Mouse (Mus musculus) intestine, postnatal 0 days (tissue): ENCODE results near the gene Pnpla1. TPM values are rescaled to one million over a fixed set of nuclear protein-coding genes. Genes with fewer than 3 reads are reported as not detected.

Experiments
- ATAC-seq: fragments of 200-750 bp; cut with Nextera tagmentation; 2 replicates; pipeline ENCODE4 v1.8.0; 2017; ENCODE audit warnings: mild to moderate bottlenecking, moderate TSS enrichment, moderate library complexity
- H3K27ac ChIP-seq: fragments of 300-500 bp; sonication (generic); 2 replicates; pipeline ENCODE4 v1.5.1; 2014; ENCODE audit warnings: mild to moderate bottlenecking, low read depth, low read length, moderate library complexity
- H3K27me3 ChIP-seq: fragments of 300-500 bp; sonication (generic); replicated peaks from 2 replicates; pipeline ENCODE4 v1.6.1; 2014; ENCODE audit warnings: low read length, mixed read lengths; ENCODE audit not compliant: control insufficient read depth, insufficient read depth
- H3K36me3 ChIP-seq: fragments of 300-500 bp; sonication (generic); 2 replicates; pipeline ENCODE4 v1.6.1; 2014; ENCODE audit warnings: mild to moderate bottlenecking, moderate library complexity; ENCODE audit not compliant: control insufficient read depth, insufficient read depth
- H3K4me1 ChIP-seq: fragments of 300-500 bp; sonication (generic); replicated peaks from 2 replicates; pipeline ENCODE4 v1.6.1; 2014; ENCODE audit warnings: antibody characterized with exemption, low read length, mixed read lengths; ENCODE audit not compliant: control insufficient read depth, insufficient read depth
- H3K4me2 ChIP-seq: fragments of 300-500 bp; sonication (generic); replicated peaks from 2 replicates; pipeline ENCODE4 v1.6.1; 2014; ENCODE audit warnings: low read depth, mild to moderate bottlenecking, moderate library complexity
- H3K4me3 ChIP-seq: fragments of 300-500 bp; sonication (generic); 2 replicates; pipeline ENCODE4 v1.5.1; 2014; ENCODE audit warnings: low read depth, low read length
- H3K9ac ChIP-seq: fragments of 300-500 bp; sonication (generic); 2 replicates; pipeline ENCODE4 v1.6.1; 2014; ENCODE audit warnings: mild to moderate bottlenecking, low read depth, low read length
- H3K9me3 ChIP-seq: fragments of 300-500 bp; sonication (generic); 2 replicates; pipeline ENCODE4 v1.6.1; 2016; ENCODE audit warnings: mixed run types; ENCODE audit not compliant: control insufficient read depth
- CTCF ChIP-seq: sonication (generic); IDR thresholded peaks from 2 replicates; pipeline ENCODE4 v1.5.1; 2016; ENCODE audit warnings: low read depth, mild to moderate bottlenecking, control low read depth, antibody characterized with exemption, moderate library complexity
- WGBS: fragments of 180-500 bp; shearing (Covaris S2); extraction: QIAGEN DNeasy Blood & Tissue Kit; methylation state at CpG from one replicate; pipeline ENCODE4 v1.1.7; 2014; 5-methylcytosine and 5-hydroxymethylcytosine counted together
- polyA plus RNA-seq: library from polyadenylated mRNA; unstranded; fragments of >200 nt; fragmentation: Nextera tagmentation; extraction: Ambion mirVana; gene quantifications from 2 replicates; pipeline ENCODE4 v1.2.1, GENCODE M21; 2015

Gene Pnpla1
- polyA plus RNA-seq, 1 experiment from 2014 or later: 0.12 TPM

GRCm38 (mm10) chr17:28874825-28875224 is 16.6 kb downstream of the Pnpla1 start:
- no peak overlapping the region for H3K9ac ChIP-seq
- no peaks in the 10 kb centered on the region for H3K9me3 ChIP-seq
- TF ChIP-seq CTCF: no peak
- H3K36me3 ChIP-seq: no peaks in the 10 kb centered on the region
- 46% methylated on average over 7 of the region's 7 CpGs for WGBS
- no peak for ATAC-seq
- H3K27me3 ChIP-seq: no peaks in the 10 kb centered on the region
- no peak overlapping the region for H3K4me3 ChIP-seq
- no peak overlapping the region for H3K4me2 ChIP-seq
- H3K4me1 ChIP-seq: no peaks in the 10 kb centered on the region; the same call in 1 of the 2 replicates
- H3K27ac ChIP-seq: no peak overlapping the region

GRCm38 (mm10) chr17:28875316-28875715 is 17.1 kb downstream of the Pnpla1 start:
- no peak for ATAC-seq
- H3K27ac ChIP-seq: no peak overlapping the region
- H3K9ac ChIP-seq: no peak overlapping the region
- H3K4me2 ChIP-seq: no peak overlapping the region
- WGBS: 33% methylated on average over 8 of the region's 8 CpGs
- H3K4me1 ChIP-seq: no peaks in the 10 kb centered on the region; the same call in 1 of the 2 replicates
- no peak overlapping the region for H3K4me3 ChIP-seq
- no peaks in the 10 kb centered on the region for H3K27me3 ChIP-seq
- no peaks in the 10 kb centered on the region for H3K9me3 ChIP-seq
- TF ChIP-seq CTCF: 0 out of 2 replicates have a peak, but pooled peaks have one; percentile 3
- H3K36me3 ChIP-seq: no peaks in the 10 kb centered on the region

- ATAC-seq: no peak
- H3K27me3 ChIP-seq: no peaks in the 10 kb centered on the region
- H3K36me3 ChIP-seq: no peaks in the 10 kb centered on the region
- H3K4me2 ChIP-seq: no peak overlapping the region
- no peak overlapping the region for H3K4me3 ChIP-seq
- no peak overlapping the region for H3K9ac ChIP-seq
- no peaks in the 10 kb centered on the region; the same call in 1 of the 2 replicates for H3K4me1 ChIP-seq
- WGBS: 63% methylated on average over 5 of the region's 5 CpGs
- no peaks in the 10 kb centered on the region for H3K9me3 ChIP-seq
- no peak for TF ChIP-seq CTCF
- H3K27ac ChIP-seq: no peak overlapping the region
These were observed 18.1 kb downstream of the Pnpla1 start for GRCm38 (mm10) chr17:28876331-28876730.

GRCm38 (mm10) chr17:28876821-28877220 is 18.6 kb downstream of the Pnpla1 start:
- no peaks in the 10 kb centered on the region for H3K36me3 ChIP-seq
- WGBS: 28% methylated on average over 19 of the region's 19 CpGs
- no peak overlapping the region for H3K9ac ChIP-seq
- no peaks in the 10 kb centered on the region for H3K27me3 ChIP-seq
- H3K9me3 ChIP-seq: no peaks in the 10 kb centered on the region
- H3K4me1 ChIP-seq: no peaks in the 10 kb centered on the region; the same call in 1 of the 2 replicates
- ATAC-seq: no peak
- no peak overlapping the region for H3K4me3 ChIP-seq
- no peak overlapping the region for H3K4me2 ChIP-seq
- TF ChIP-seq CTCF: peak; percentile 73
- no peak overlapping the region for H3K27ac ChIP-seq

- peak; percentile 96 for TF ChIP-seq CTCF
- Histone ChIP-seq H3K9me3 (no peaks in the 10 kb centered on the region), H3K27me3 (no peaks in the 10 kb centered on the region), H3K4me3 (no peak overlapping the region), H3K4me1 (no peaks in the 10 kb centered on the region), H3K27ac (no peak overlapping the region), H3K9ac (no peak overlapping the region), H3K36me3 (no peaks in the 10 kb centered on the region), H3K4me2 (no peak overlapping the region)
- WGBS: 7% methylated on average over 18 of the region's 18 CpGs
- ATAC-seq: 0 out of 2 replicates have a peak, but pooled peaks have one; percentile 2
These were observed 21.8 kb downstream of the Pnpla1 start for GRCm38 (mm10) chr17:28879931-28880391.

- Histone ChIP-seq H3K4me2 (peak overlapping the region; percentile 30; the same call in 1 of the 2 replicates), H3K27me3 (no peaks in the 10 kb centered on the region), H3K9ac (no peak overlapping the region), H3K4me3 (no peak overlapping the region), H3K4me1 (no peaks in the 10 kb centered on the region), H3K36me3 (no peaks in the 10 kb centered on the region), H3K27ac (no peak overlapping the region), H3K9me3 (no peaks in the 10 kb centered on the region)
- TF ChIP-seq CTCF: no peak
- ATAC-seq: no peak; the same call in 1 of the 2 replicates
- 2% methylated on average over 12 of the region's 12 CpGs for WGBS
These were observed 24.1 kb downstream of the Pnpla1 start for GRCm38 (mm10) chr17:28882316-28882715.
